Mouse (Mus musculus): ENCODE results near the gene Rbbp5. TPM values are rescaled to one million over a fixed set of nuclear protein-coding genes. Genes with fewer than 3 reads are reported as not detected.
A peak's percentile ranks its signal among the peaks of the same experiment; 100 is the strongest.
"Not testable (repeated sequence)": the region's sequence is repeated elsewhere in the genome, so short reads cannot be mapped to it uniquely, and the experiment has no call there.

Rbbp5 gene
- polyA plus RNA-seq, 1 experiment from 2014 or later = 46.5 TPM

DNA sequence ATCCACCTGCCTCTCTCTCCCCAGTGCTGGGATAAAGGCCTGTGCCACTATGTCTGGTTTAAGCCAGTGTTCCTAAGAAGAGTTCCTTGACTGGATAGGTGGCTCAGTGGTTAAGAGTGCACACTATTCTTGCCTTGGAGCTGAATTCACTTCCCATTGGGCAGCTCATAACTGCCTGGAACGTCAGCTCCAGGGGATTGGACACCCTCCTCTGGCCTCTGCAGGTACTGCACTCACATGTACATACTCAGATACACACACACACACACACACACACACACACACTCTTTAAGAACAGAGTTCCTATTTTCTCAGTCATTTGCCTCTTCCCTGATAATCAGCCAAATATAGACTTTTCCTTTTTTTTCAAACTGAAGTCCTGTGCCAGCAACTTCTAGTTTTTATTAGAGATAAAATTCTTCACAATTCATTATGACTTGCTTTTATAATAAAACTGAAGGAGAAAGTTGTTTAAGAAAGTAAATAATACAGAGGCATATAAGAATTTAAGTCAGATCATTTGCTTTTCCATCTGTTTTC, 36.2 kb upstream of the Rbbp5 start:
- H3K4me1 ChIP-seq (ENCODE audit: control insufficient read depth, insufficient read depth, low read length) = no peaks in the 10 kb centered on the region
- no peak for ATAC-seq
- peaks cover 37% of the 10 kb centered on the region for H3K36me3 ChIP-seq (ENCODE audit: control insufficient read depth, insufficient read depth, low read length)
- no peak overlapping the region for H3K4me2 ChIP-seq (ENCODE audit: low read length)
- H3K27me3 ChIP-seq (replicated peaks; ENCODE audit: control insufficient read depth, insufficient read depth, low read length) = no peaks in the 10 kb centered on the region
- H3K9me3 ChIP-seq (replicated peaks; ENCODE audit: control insufficient read depth, low read length) = no peaks in the 10 kb centered on the region
- no peak overlapping the region for H3K27ac ChIP-seq (ENCODE audit: low read depth, low read length)
- WGBS = 74% methylated on average over 1 of the region's 1 CpGs
- no peak overlapping the region for H3K9ac ChIP-seq (ENCODE audit: low read length)
- no peak overlapping the region for H3K4me3 ChIP-seq (ENCODE audit: low read depth, low read length)
- no peak for DNase-seq (ENCODE audit: low spot score)

DNA sequence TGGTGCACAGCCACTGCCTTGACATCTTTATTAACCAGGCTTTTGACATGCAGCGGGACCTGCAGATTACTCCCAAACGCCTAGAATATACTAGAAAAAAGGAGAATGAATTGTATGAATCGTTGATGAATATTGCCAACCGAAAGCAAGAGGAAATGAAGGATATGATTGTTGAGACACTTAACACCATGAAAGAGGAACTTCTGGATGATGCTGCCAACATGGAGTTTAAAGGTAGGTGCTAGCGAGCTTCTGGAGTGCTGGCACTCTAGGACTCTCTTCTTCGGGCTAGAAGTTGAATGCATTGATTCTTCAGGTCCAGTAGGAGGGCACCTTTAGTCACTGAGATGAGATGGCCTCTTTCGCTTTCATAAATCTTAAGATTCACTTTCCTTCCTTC, 27.4 kb upstream of the Rbbp5 start:
- H3K36me3 ChIP-seq (ENCODE audit: control insufficient read depth, insufficient read depth, low read length) = peaks cover 61% of the 10 kb centered on the region
- H3K27me3 ChIP-seq (replicated peaks; ENCODE audit: control insufficient read depth, insufficient read depth, low read length) = no peaks in the 10 kb centered on the region
- H3K4me3 ChIP-seq (ENCODE audit: low read depth, low read length) = no peak overlapping the region
- no peak overlapping the region for H3K4me2 ChIP-seq (ENCODE audit: low read length)
- H3K9ac ChIP-seq (ENCODE audit: low read length) = no peak overlapping the region
- no peak for DNase-seq (ENCODE audit: low spot score)
- ATAC-seq = no peak
- 94% methylated on average over 7 of the region's 7 CpGs for WGBS
- no peaks in the 10 kb centered on the region for H3K4me1 ChIP-seq (ENCODE audit: control insufficient read depth, insufficient read depth, low read length)
- H3K27ac ChIP-seq (ENCODE audit: low read depth, low read length) = no peak overlapping the region
- H3K9me3 ChIP-seq (replicated peaks; ENCODE audit: control insufficient read depth, low read length) = no peaks in the 10 kb centered on the region

DNA sequence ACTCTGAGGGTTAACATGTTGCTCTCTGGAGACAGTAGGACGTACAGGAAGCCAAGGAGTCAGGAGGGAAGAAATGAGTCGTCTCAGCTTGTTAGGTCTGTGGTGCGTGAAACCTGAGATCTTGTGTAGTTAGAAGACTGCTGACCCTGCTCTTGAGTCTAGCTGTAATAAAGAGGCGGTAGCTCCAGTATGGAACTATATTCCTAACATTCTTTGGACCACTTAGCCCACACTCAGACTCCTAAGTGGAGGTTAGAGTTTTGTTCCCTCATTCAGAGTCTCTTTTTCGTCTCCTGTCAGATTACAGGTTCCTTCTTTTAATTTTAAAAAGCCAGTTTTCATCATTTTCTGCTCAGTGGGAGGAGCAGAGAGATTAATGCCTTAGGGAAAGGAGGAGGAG, 12.5 kb upstream of the Rbbp5 start:
- 0 out of 2 replicates have a peak, but pooled peaks cover 2% of the 10 kb centered on the region for H3K4me1 ChIP-seq (ENCODE audit: control insufficient read depth, insufficient read depth, low read length)
- 86% methylated on average over 5 of the region's 5 CpGs for WGBS
- no peaks in the 10 kb centered on the region for H3K9me3 ChIP-seq (replicated peaks; ENCODE audit: control insufficient read depth, low read length)
- ATAC-seq (no peak), DNase-seq (ENCODE audit: low spot score) (no peak)
- peaks cover 50% of the 10 kb centered on the region for H3K36me3 ChIP-seq (ENCODE audit: control insufficient read depth, insufficient read depth, low read length)
- no peak overlapping the region for H3K27ac ChIP-seq (ENCODE audit: low read depth, low read length)
- H3K4me2 ChIP-seq (ENCODE audit: low read length) = no peak overlapping the region
- no peak overlapping the region for H3K9ac ChIP-seq (ENCODE audit: low read length)
- no peak overlapping the region for H3K4me3 ChIP-seq (ENCODE audit: low read depth, low read length)
- no peaks in the 10 kb centered on the region for H3K27me3 ChIP-seq (replicated peaks; ENCODE audit: control insufficient read depth, insufficient read depth, low read length)

DNA sequence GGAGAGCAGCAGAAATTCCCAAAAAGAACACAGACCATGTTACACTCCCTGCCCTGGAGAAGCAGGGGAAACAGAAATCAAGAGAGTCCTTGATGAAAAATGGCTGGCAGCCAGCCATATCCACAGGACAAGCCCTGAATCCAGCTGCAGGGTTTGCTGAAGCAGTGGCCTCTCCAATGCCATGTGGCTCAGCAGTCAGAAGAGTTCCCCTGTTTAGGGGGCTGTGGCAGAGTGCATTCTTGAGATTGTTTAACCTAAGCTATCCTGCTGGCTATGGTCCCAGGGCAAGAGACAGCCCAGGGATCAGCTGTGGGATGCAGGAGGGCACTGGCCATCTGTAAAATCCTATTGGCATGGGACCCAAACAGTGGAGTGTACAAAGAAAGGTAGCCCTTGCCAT, 8.2 kb upstream of the Rbbp5 start:
- DNase-seq (ENCODE audit: low spot score) (peak; percentile 3), ATAC-seq (no peak)
- 0 out of 2 replicates have a peak, but pooled peaks cover 2% of the 10 kb centered on the region for H3K4me1 ChIP-seq (ENCODE audit: control insufficient read depth, insufficient read depth, low read length)
- H3K4me3 ChIP-seq (ENCODE audit: low read depth, low read length) = no peak overlapping the region
- peaks cover 28% of the 10 kb centered on the region for H3K36me3 ChIP-seq (ENCODE audit: control insufficient read depth, insufficient read depth, low read length)
- no peak overlapping the region for H3K27ac ChIP-seq (ENCODE audit: low read depth, low read length)
- H3K9ac ChIP-seq (ENCODE audit: low read length) = no peak overlapping the region
- no peaks in the 10 kb centered on the region for H3K9me3 ChIP-seq (replicated peaks; ENCODE audit: control insufficient read depth, low read length)
- H3K27me3 ChIP-seq (replicated peaks; ENCODE audit: control insufficient read depth, insufficient read depth, low read length) = no peaks in the 10 kb centered on the region
- no peak overlapping the region for H3K4me2 ChIP-seq (ENCODE audit: low read length)

DNA sequence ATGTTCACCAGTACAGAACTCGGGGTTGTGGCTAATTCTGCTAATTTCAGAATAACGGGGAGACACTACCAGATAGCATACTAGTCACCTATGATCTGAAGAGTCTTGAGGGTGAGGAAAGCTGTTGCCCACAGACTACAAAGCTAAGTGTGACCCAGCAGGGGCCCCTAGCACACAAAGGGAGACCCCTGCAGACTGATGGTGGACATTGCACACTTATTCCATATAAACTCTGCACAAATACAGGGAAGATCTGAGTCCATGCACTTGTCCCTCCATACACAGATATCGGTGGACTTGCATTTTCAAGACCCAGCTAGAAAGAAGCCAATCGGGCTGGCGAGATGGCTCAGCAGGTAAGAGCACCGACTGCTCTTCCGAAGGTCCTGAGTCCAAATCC, 7.6 kb upstream of the Rbbp5 start:
- no peak for ATAC-seq
- Histone ChIP-seq H3K36me3 (ENCODE audit: control insufficient read depth, insufficient read depth, low read length) (peaks cover 22% of the 10 kb centered on the region), H3K9me3 (replicated peaks; ENCODE audit: control insufficient read depth, low read length) (no peaks in the 10 kb centered on the region), H3K27me3 (replicated peaks; ENCODE audit: control insufficient read depth, insufficient read depth, low read length) (no peaks in the 10 kb centered on the region), H3K4me1 (ENCODE audit: control insufficient read depth, insufficient read depth, low read length) (0 out of 2 replicates have a peak, but pooled peaks cover 2% of the 10 kb centered on the region), H3K9ac (ENCODE audit: low read length) (no peak overlapping the region), H3K4me2 (ENCODE audit: low read length) (no peak overlapping the region), H3K4me3 (ENCODE audit: low read depth, low read length) (no peak overlapping the region), H3K27ac (ENCODE audit: low read depth, low read length) (no peak overlapping the region)
- DNase-seq (ENCODE audit: low spot score) = peak; percentile 3
- whole genome bisulfite sequencing = 87% methylated on average over 7 of the region's 7 CpGs

DNA sequence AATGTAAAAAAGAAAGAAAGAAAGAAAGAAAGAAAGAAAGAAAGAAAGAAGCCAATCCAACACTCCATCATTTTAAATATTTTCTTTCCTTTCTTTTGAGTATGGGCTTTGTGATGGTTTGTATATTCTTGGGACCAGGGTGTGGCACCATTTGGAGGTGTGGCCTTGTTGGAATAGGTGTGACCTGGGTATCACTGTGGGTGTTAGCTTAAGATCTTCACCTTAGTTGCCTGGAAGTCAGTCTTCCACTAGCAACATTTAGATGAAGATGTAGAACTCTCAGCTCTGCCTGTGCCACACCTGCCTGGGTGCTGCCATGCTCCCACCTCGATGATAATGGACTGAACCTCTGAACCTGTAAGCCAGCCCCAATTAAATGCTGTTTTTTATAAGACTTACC, 7.1 kb upstream of the Rbbp5 start:
- not testable (repeated sequence) for H3K27me3 ChIP-seq (replicated peaks; ENCODE audit: control insufficient read depth, insufficient read depth, low read length); H3K27ac ChIP-seq (ENCODE audit: low read depth, low read length); H3K4me1 ChIP-seq (ENCODE audit: control insufficient read depth, insufficient read depth, low read length); H3K4me3 ChIP-seq (ENCODE audit: low read depth, low read length); ATAC-seq; DNase-seq (ENCODE audit: low spot score); H3K4me2 ChIP-seq (ENCODE audit: low read length); H3K9ac ChIP-seq (ENCODE audit: low read length); H3K9me3 ChIP-seq (replicated peaks; ENCODE audit: control insufficient read depth, low read length)
- whole genome bisulfite sequencing = 96% methylated on average over 1 of the region's 1 CpGs
- peaks cover 18% of the 10 kb centered on the region for H3K36me3 ChIP-seq (ENCODE audit: control insufficient read depth, insufficient read depth, low read length)

DNA sequence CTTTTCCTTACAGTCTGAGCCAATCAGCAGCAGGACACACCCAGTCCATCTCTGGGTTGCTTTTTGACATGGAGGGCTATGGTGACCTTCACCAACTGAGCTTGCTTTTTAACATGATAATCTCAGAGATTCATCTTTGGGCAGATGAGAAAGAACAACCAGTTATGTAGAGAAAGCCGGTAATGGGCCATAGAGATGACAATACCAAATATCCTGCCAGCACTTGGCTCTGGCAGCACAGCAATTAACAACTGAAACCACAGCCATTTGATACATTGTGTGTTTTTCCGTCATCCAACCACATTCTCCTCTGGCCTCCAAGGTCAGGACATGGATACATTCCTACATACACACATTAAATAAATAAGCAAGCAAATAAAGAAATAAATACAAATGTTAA, 6.1 kb upstream of the Rbbp5 start:
- no peak for ATAC-seq
- no peaks in the 10 kb centered on the region for H3K9me3 ChIP-seq (replicated peaks; ENCODE audit: control insufficient read depth, low read length)
- DNase-seq (ENCODE audit: low spot score) = no peak
- H3K4me2 ChIP-seq (ENCODE audit: low read length) = no peak overlapping the region
- H3K9ac ChIP-seq (ENCODE audit: low read length) = no peak overlapping the region
- H3K27ac ChIP-seq (ENCODE audit: low read depth, low read length) = no peak overlapping the region
- H3K27me3 ChIP-seq (replicated peaks; ENCODE audit: control insufficient read depth, insufficient read depth, low read length) = no peaks in the 10 kb centered on the region
- no peak overlapping the region for H3K4me3 ChIP-seq (ENCODE audit: low read depth, low read length)
- H3K36me3 ChIP-seq (ENCODE audit: control insufficient read depth, insufficient read depth, low read length) = peaks cover 9% of the 10 kb centered on the region
- peaks cover 6% of the 10 kb centered on the region; the same call in 1 of the 2 replicates for H3K4me1 ChIP-seq (ENCODE audit: control insufficient read depth, insufficient read depth, low read length)
- 91% methylated on average over 2 of the region's 2 CpGs for WGBS

DNA sequence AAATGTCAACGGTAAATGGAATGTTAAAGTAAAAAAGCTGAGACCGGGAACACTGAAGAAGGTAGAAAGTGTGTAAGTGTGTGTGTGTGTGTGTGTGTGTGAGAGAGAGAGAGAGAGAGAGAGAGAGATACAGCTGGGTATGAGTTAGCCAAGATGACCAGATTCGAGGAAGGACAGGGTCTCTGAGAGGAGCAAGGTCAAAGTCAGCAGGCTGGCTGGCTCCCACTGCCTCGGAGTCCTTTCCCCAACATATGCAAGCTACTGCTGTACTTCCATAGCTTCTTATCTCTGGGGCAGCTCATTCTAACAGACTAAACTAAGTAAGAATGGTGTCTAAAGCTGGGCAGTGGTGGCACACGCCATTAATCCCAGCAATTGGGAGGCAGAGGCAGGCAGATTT, 5.7 kb upstream of the Rbbp5 start:
- DNase-seq (ENCODE audit: low spot score) = no peak
- 93% methylated on average over 5 of the region's 5 CpGs for WGBS

DNA sequence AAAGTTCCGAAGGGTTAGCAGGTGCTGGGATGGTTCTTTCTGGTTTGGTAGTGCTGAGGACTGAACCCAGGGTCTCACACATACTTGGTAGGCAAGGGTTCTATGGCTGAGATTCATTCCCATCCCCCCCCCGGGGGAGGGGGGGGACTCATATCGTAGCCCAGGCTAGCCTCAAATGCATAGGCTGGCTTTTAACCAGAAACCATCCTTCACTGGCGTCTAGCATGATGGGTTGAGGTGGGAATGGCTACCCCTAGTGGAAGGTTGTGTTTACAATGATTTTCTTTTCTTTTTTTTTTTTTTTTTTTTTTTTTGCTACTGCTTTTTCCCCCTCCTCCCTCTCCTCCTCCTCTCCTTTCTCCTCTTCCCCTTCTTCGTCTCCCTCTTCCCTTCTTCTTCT, 4.6 kb upstream of the Rbbp5 start:
- H3K9me3 ChIP-seq (replicated peaks; ENCODE audit: control insufficient read depth, low read length) = no peaks in the 10 kb centered on the region
- no peak overlapping the region for H3K4me3 ChIP-seq (ENCODE audit: low read depth, low read length)
- WGBS = 60% methylated on average over 5 of the region's 5 CpGs
- peak; percentile 55 for DNase-seq (ENCODE audit: low spot score)
- no peak overlapping the region for H3K4me2 ChIP-seq (ENCODE audit: low read length)
- no peaks in the 10 kb centered on the region for H3K27me3 ChIP-seq (replicated peaks; ENCODE audit: control insufficient read depth, insufficient read depth, low read length)
- H3K9ac ChIP-seq (ENCODE audit: low read length) = no peak overlapping the region
- no peaks in the 10 kb centered on the region for H3K36me3 ChIP-seq (ENCODE audit: control insufficient read depth, insufficient read depth, low read length)
- H3K27ac ChIP-seq (ENCODE audit: low read depth, low read length) = no peak overlapping the region
- no peak for ATAC-seq
- H3K4me1 ChIP-seq (ENCODE audit: control insufficient read depth, insufficient read depth, low read length) = peaks cover 6% of the 10 kb centered on the region; the same call in 1 of the 2 replicates

More for the DNA sequence above, 5.7 kb upstream of the Rbbp5 start:
- no peak overlapping the region for H3K27ac ChIP-seq (ENCODE audit: low read depth, low read length)
- H3K36me3 ChIP-seq (ENCODE audit: control insufficient read depth, insufficient read depth, low read length) = peaks cover 7% of the 10 kb centered on the region; the same call in 1 of the 2 replicates
- H3K4me2 ChIP-seq (ENCODE audit: low read length) = no peak overlapping the region
- peaks cover 6% of the 10 kb centered on the region; the same call in 1 of the 2 replicates for H3K4me1 ChIP-seq (ENCODE audit: control insufficient read depth, insufficient read depth, low read length)
- H3K9me3 ChIP-seq (replicated peaks; ENCODE audit: control insufficient read depth, low read length) = no peaks in the 10 kb centered on the region
- no peak for ATAC-seq
- no peak overlapping the region for H3K9ac ChIP-seq (ENCODE audit: low read length)
- H3K4me3 ChIP-seq (ENCODE audit: low read depth, low read length) = no peak overlapping the region
- H3K27me3 ChIP-seq (replicated peaks; ENCODE audit: control insufficient read depth, insufficient read depth, low read length) = no peaks in the 10 kb centered on the region

All from forebrain, embryonic 14.5 days (tissue).